Mouse (Mus musculus) midbrain, postnatal 0 days (tissue): Measurements from ENCODE around the gene Olfr152. TPM values are rescaled to one million over a fixed set of nuclear protein-coding genes. Genes with fewer than 3 reads are reported as not detected.

Experiments
- ATAC-seq: fragments of 200-750 bp; cut with Nextera tagmentation; 2 replicates; pipeline ENCODE4 v1.8.0; 2017; ENCODE audit warnings: moderate number of reproducible peaks, mild to moderate bottlenecking, moderate TSS enrichment, moderate library complexity; ENCODE audit not compliant: low FRiP score
- DNase-seq: peaks from one replicate; pipeline ENCODE4 v3.0.0-alpha.2; 2015; ENCODE audit warnings: low spot score
- H3K27ac ChIP-seq: fragments of 300-500 bp; sonication (generic); 2 replicates; pipeline ENCODE4 v1.5.1; 2014; ENCODE audit warnings: low read depth, mild to moderate bottlenecking, low read length, mixed read lengths
- H3K27me3 ChIP-seq: fragments of 300-500 bp; sonication (generic); 2 replicates; pipeline ENCODE4 v1.6.1; 2014; ENCODE audit warnings: low read length, control low read depth, mixed read lengths; ENCODE audit not compliant: insufficient read depth
- H3K36me3 ChIP-seq: fragments of 300-500 bp; sonication (generic); 2 replicates; pipeline ENCODE4 v1.6.1; 2014; ENCODE audit warnings: low read length, control low read depth, mixed read lengths; ENCODE audit not compliant: insufficient read depth
- H3K4me1 ChIP-seq: fragments of 300-500 bp; sonication (generic); 2 replicates; pipeline ENCODE4 v1.6.1; 2014; ENCODE audit warnings: mild to moderate bottlenecking, control low read depth, antibody characterized with exemption, low read length, mixed read lengths; ENCODE audit not compliant: insufficient read depth
- H3K4me2 ChIP-seq: fragments of 300-500 bp; sonication (generic); 2 replicates; pipeline ENCODE4 v1.6.1; 2014; ENCODE audit warnings: low read depth, mild to moderate bottlenecking, low read length, mixed read lengths; ENCODE audit not compliant: poor library complexity, severe bottlenecking
- H3K4me3 ChIP-seq: fragments of 300-500 bp; sonication (generic); 2 replicates; pipeline ENCODE4 v1.5.1; 2014; ENCODE audit warnings: low read depth, mild to moderate bottlenecking, low read length, moderate library complexity
- H3K9ac ChIP-seq: fragments of 300-500 bp; sonication (generic); replicated peaks from 2 replicates; pipeline ENCODE4 v1.6.1; 2014; ENCODE audit warnings: mild to moderate bottlenecking, low read length, moderate library complexity, mixed read lengths; ENCODE audit not compliant: poor library complexity, severe bottlenecking
- H3K9me3 ChIP-seq: fragments of 300-500 bp; sonication (generic); 2 replicates; pipeline ENCODE4 v1.6.1; 2016; ENCODE audit warnings: low read length, control low read depth
- CTCF ChIP-seq: IDR thresholded peaks from 2 replicates; pipeline ENCODE4 v1.5.1; 2016; ENCODE audit warnings: antibody characterized with exemption, mild to moderate bottlenecking
- WGBS: fragments of 180-500 bp; shearing (Covaris S2); extraction: QIAGEN DNeasy Blood & Tissue Kit; methylation state at CpG from one replicate; pipeline ENCODE4 v1.1.7; 2014; 5-methylcytosine and 5-hydroxymethylcytosine counted together
- polyA plus RNA-seq: library from polyadenylated mRNA; unstranded; fragments of >200 nt; fragmentation: Nextera tagmentation; extraction: Ambion mirVana; gene quantifications from 2 replicates; pipeline ENCODE4 v1.2.1, GENCODE M21; 2015
- total RNA-seq: library from RNA; depleted of rRNA; stranded (reverse); fragments of >200 nt; gene quantifications from 2 replicates; pipeline ENCODE4 v1.2.3, GENCODE M21; 2014; rRNA removed

Gene Olfr152
- total and polyA plus RNA-seq, 2 experiments from 2014 or later, result not detected

DNA sequence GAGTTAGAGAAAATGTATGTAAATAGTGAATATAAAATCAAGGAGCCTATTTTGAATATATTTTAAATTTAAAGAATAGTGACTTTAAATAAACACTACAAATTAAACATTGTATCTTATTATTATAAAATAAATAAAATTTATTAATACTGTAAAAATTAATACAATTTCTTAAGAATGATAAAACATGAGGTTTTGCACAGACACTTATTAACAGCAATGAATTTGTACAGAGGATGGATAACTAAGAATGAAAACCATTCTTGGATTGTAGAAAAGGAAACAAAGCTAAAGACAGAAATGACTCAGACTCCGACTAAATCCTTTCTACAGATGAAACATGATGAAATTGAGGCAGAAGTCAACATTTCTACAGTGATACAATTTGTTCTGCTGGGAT is 30.2 kb downstream of the Olfr152 start, which contains the start of gene Olfr1145:
Olfr1145 (plus strand) TSS at position 301 of the 400 bp plus-strand sequence.
- no peaks in the 10 kb centered on the region for H3K27me3 ChIP-seq
- no peak within 1 kb of the TSS for H3K4me2 ChIP-seq
- DNase-seq (no peak), ATAC-seq (no peak)
- whole genome bisulfite sequencing, result 79% methylated on average over 1 of the region's 1 CpGs
- no peaks in the 10 kb centered on the region for H3K36me3 ChIP-seq
- no peak for TF ChIP-seq CTCF
- H3K4me1 ChIP-seq, result no peaks in the 10 kb centered on the region
- H3K9ac ChIP-seq, result no peak within 1 kb of the TSS
- no peak within 1 kb of the TSS for H3K4me3 ChIP-seq
- no peak within 1 kb of the TSS for H3K27ac ChIP-seq
- H3K9me3 ChIP-seq, result no peaks in the 10 kb centered on the region

GRCm38 (mm10) chr2:87830233-87830632 is 51.0 kb downstream of the Olfr152 start, which contains the start of gene Olfr1148:
Gene Olfr1148 (plus strand): TSS chr2:87830533.
- H3K9me3 ChIP-seq, result no peaks in the 10 kb centered on the region
- no peak for TF ChIP-seq CTCF
- H3K36me3 ChIP-seq, result no peaks in the 10 kb centered on the region
- H3K4me2 ChIP-seq, result no peak within 1 kb of the TSS
- H3K27ac ChIP-seq, result no peak within 1 kb of the TSS
- H3K4me1 ChIP-seq, result no peaks in the 10 kb centered on the region
- ATAC-seq (no peak), DNase-seq (no peak)
- H3K9ac ChIP-seq, result no peak within 1 kb of the TSS
- no peaks in the 10 kb centered on the region for H3K27me3 ChIP-seq
- 95% methylated on average over 1 of the region's 1 CpGs for WGBS
- H3K4me3 ChIP-seq, result no peak within 1 kb of the TSS

Other genes starting within 250 kb of the Olfr152 start
- 0.52 TPM in 1 of 2 replicates, not detected in the other for gene Olfr153, start 247.7 kb upstream of the Olfr152 start, total RNA-seq
- gene Olfr153, start 247.7 kb upstream of the Olfr152 start, polyA plus RNA-seq, result not detected in 2 replicates
- not detected in 2 replicates for gene Olfr1128, start 233.9 kb upstream of the Olfr152 start, total RNA-seq
- gene Olfr1128, start 233.9 kb upstream of the Olfr152 start, polyA plus RNA-seq, result not detected in 2 replicates
- not detected in 2 replicates for gene Olfr1129, start 205.6 kb upstream of the Olfr152 start, total RNA-seq
- not detected in 2 replicates for gene Olfr1129, start 205.6 kb upstream of the Olfr152 start, polyA plus RNA-seq
- not detected in 2 replicates for gene Olfr1130, start 173.3 kb upstream of the Olfr152 start, total RNA-seq
- gene Olfr1130, start 173.3 kb upstream of the Olfr152 start, polyA plus RNA-seq, result not detected in 2 replicates
- 0.38 TPM in 1 of 2 replicates, not detected in the other for gene Olfr1131, start 152.4 kb upstream of the Olfr152 start, total RNA-seq
- gene Olfr1131, start 152.4 kb upstream of the Olfr152 start, polyA plus RNA-seq, result not detected in 2 replicates
- not detected in 2 replicates for gene Olfr1132, start 141.9 kb upstream of the Olfr152 start, total RNA-seq
- not detected in 2 replicates for gene Olfr1132, start 141.9 kb upstream of the Olfr152 start, polyA plus RNA-seq
- not detected in 2 replicates for gene Olfr1133, start 132.1 kb upstream of the Olfr152 start, total RNA-seq
- gene Olfr1133, start 132.1 kb upstream of the Olfr152 start, polyA plus RNA-seq, result not detected in 2 replicates
- not detected in 2 replicates for gene Olfr1134, start 121.0 kb upstream of the Olfr152 start, total RNA-seq
- not detected in 2 replicates for gene Olfr1134, start 121.0 kb upstream of the Olfr152 start, polyA plus RNA-seq
- gene Olfr1135, start 105.8 kb upstream of the Olfr152 start, total RNA-seq, result not detected in 2 replicates
- gene Olfr1135, start 105.8 kb upstream of the Olfr152 start, polyA plus RNA-seq, result not detected in 2 replicates
- gene Olfr1136, start 85.5 kb upstream of the Olfr152 start, total RNA-seq, result not detected in 2 replicates
- gene Olfr1136, start 85.5 kb upstream of the Olfr152 start, polyA plus RNA-seq, result not detected in 2 replicates
- gene Olfr1137, start 66.3 kb upstream of the Olfr152 start, total RNA-seq, result not detected in 2 replicates
- gene Olfr1137, start 66.3 kb upstream of the Olfr152 start, polyA plus RNA-seq, result not detected in 2 replicates
- gene Olfr1138, start 39.5 kb upstream of the Olfr152 start, total RNA-seq, result not detected in 2 replicates
- gene Olfr1138, start 39.5 kb upstream of the Olfr152 start, polyA plus RNA-seq, result not detected in 2 replicates
- gene Olfr1140, start 35.7 kb upstream of the Olfr152 start, total RNA-seq, result not detected in 2 replicates
- gene Olfr1140, start 35.7 kb upstream of the Olfr152 start, polyA plus RNA-seq, result 0.16 TPM in 1 of 2 replicates, not detected in the other
- gene Olfr1141, start 25.5 kb upstream of the Olfr152 start, total RNA-seq, result not detected in 2 replicates
- gene Olfr1141, start 25.5 kb upstream of the Olfr152 start, polyA plus RNA-seq, result not detected in 2 replicates
- not detected in 2 replicates for gene Olfr1143, start 21.1 kb downstream of the Olfr152 start, total RNA-seq
- gene Olfr1143, start 21.1 kb downstream of the Olfr152 start, polyA plus RNA-seq, result not detected in 2 replicates
- gene Olfr1145, start 30.3 kb downstream of the Olfr152 start, total RNA-seq, result not detected in 2 replicates
- gene Olfr1145, start 30.3 kb downstream of the Olfr152 start, polyA plus RNA-seq, result not detected in 2 replicates
- gene Olfr1148, start 51.0 kb downstream of the Olfr152 start, total RNA-seq, result not detected in 2 replicates
- not detected in 2 replicates for gene Olfr1148, start 51.0 kb downstream of the Olfr152 start, polyA plus RNA-seq
- gene Olfr1150-ps1, start 64.5 kb downstream of the Olfr152 start, total RNA-seq, result not detected in 2 replicates
- not detected in 2 replicates for gene Olfr1150-ps1, start 64.5 kb downstream of the Olfr152 start, polyA plus RNA-seq
- gene Olfr1151, start 76.4 kb downstream of the Olfr152 start, total RNA-seq, result not detected in 2 replicates
- not detected in 2 replicates for gene Olfr1151, start 76.4 kb downstream of the Olfr152 start, polyA plus RNA-seq
- under 0.01 TPM in 1 of 2 replicates, not detected in the other for gene Olfr1152, start 87.0 kb downstream of the Olfr152 start, total RNA-seq
- not detected in 2 replicates for gene Olfr1152, start 87.0 kb downstream of the Olfr152 start, polyA plus RNA-seq
- not detected in 2 replicates for gene Olfr1153, start 115.5 kb downstream of the Olfr152 start, total RNA-seq
- gene Olfr1153, start 115.5 kb downstream of the Olfr152 start, polyA plus RNA-seq, result not detected in 2 replicates
- not detected in 2 replicates for gene Olfr1154, start 125.7 kb downstream of the Olfr152 start, total RNA-seq
- gene Olfr1154, start 125.7 kb downstream of the Olfr152 start, polyA plus RNA-seq, result not detected in 2 replicates
- not detected in 2 replicates for gene Olfr1155, start 165.7 kb downstream of the Olfr152 start, total RNA-seq
- gene Olfr1155, start 165.7 kb downstream of the Olfr152 start, polyA plus RNA-seq, result not detected in 2 replicates
- gene Olfr1156, start 173.6 kb downstream of the Olfr152 start, total RNA-seq, result not detected in 2 replicates
- not detected in 2 replicates for gene Olfr1156, start 173.6 kb downstream of the Olfr152 start, polyA plus RNA-seq
- not detected in 2 replicates for gene Olfr1157, start 188.8 kb downstream of the Olfr152 start, total RNA-seq
- not detected in 2 replicates for gene Olfr1157, start 188.8 kb downstream of the Olfr152 start, polyA plus RNA-seq
- not detected in 2 replicates for gene Olfr74, start 195.2 kb downstream of the Olfr152 start, total RNA-seq
- gene Olfr74, start 195.2 kb downstream of the Olfr152 start, polyA plus RNA-seq, result not detected in 2 replicates
- gene Olfr1158, start 210.6 kb downstream of the Olfr152 start, total RNA-seq, result not detected in 2 replicates
- gene Olfr1158, start 210.6 kb downstream of the Olfr152 start, polyA plus RNA-seq, result not detected in 2 replicates
- not detected in 2 replicates for gene Olfr1160, start 228.8 kb downstream of the Olfr152 start, total RNA-seq
- not detected in 2 replicates for gene Olfr1160, start 228.8 kb downstream of the Olfr152 start, polyA plus RNA-seq
- gene Olfr1161, start 243.3 kb downstream of the Olfr152 start, total RNA-seq, result not detected in 2 replicates
- not detected in 2 replicates for gene Olfr1161, start 243.3 kb downstream of the Olfr152 start, polyA plus RNA-seq